Mouse (Mus musculus): ENCODE measurements around the gene Gm20388.

Gene Gm20388

GRCm38 (mm10) chr8:121884181-121884580 lies 1973.5 kb downstream of the Gm20388 start:
- DNase-seq = no peak

GRCm38 (mm10) chr8:121885001-121885400 lies 1974.4 kb downstream of the Gm20388 start:
- no peak for DNase-seq

- DNase-seq = no peak
Observed at GRCm38 (mm10) chr8:121885433-121885832, 1974.8 kb downstream of the Gm20388 start.

GRCm38 (mm10) chr8:121887547-121887946 lies 1976.9 kb downstream of the Gm20388 start:
- DNase-seq = no peak

- no peak for DNase-seq
Observed at GRCm38 (mm10) chr8:121889317-121889716, 1978.7 kb downstream of the Gm20388 start.

GRCm38 (mm10) chr8:121889810-121890785 lies 1979.5 kb downstream of the Gm20388 start:
- no peak for DNase-seq

GRCm38 (mm10) chr8:121892875-121893274 lies 1982.2 kb downstream of the Gm20388 start:
- DNase-seq = no peak

- no peak for DNase-seq
Observed at GRCm38 (mm10) chr8:121895910-121896309, 1985.3 kb downstream of the Gm20388 start.

- DNase-seq = no peak
Observed at GRCm38 (mm10) chr8:121896476-121897145, 1986.0 kb downstream of the Gm20388 start.

- no peak for DNase-seq
Observed at GRCm38 (mm10) chr8:121897205-121897604, 1986.6 kb downstream of the Gm20388 start.

GRCm38 (mm10) chr8:121897871-121898381 lies 1987.3 kb downstream of the Gm20388 start:
- peak; percentile 68 for DNase-seq

GRCm38 (mm10) chr8:121898401-121898931 lies 1987.8 kb downstream of the Gm20388 start:
- peak; percentile 73 for DNase-seq

- no peak for DNase-seq
Observed at GRCm38 (mm10) chr8:121899180-121900044, 1988.8 kb downstream of the Gm20388 start.

- no peak for DNase-seq
Observed at GRCm38 (mm10) chr8:121901498-121902236, 1991.0 kb downstream of the Gm20388 start.

GRCm38 (mm10) chr8:121903977-121904376 lies 1993.3 kb downstream of the Gm20388 start:
- DNase-seq = no peak

- DNase-seq = no peak
Observed at GRCm38 (mm10) chr8:121904999-121905398, 1994.4 kb downstream of the Gm20388 start.

- no peak for DNase-seq
Observed at GRCm38 (mm10) chr8:121905420-121905819, 1994.8 kb downstream of the Gm20388 start.

- DNase-seq = no peak
Observed at GRCm38 (mm10) chr8:121905864-121906263, 1995.2 kb downstream of the Gm20388 start.

- peak; percentile 44 for DNase-seq
Observed at GRCm38 (mm10) chr8:121906542-121907512, 1996.2 kb downstream of the Gm20388 start.

- peak; percentile 99 for DNase-seq
Observed at GRCm38 (mm10) chr8:121907587-121908248, 1997.1 kb downstream of the Gm20388 start, which contains the start of gene Slc7a5. Slc7a5 (minus strand) TSS chr8:121907694.
